Mouse (Mus musculus) neural tube, embryonic 13.5 days (tissue): ENCODE measurements around the gene Rasa1. TPM values are rescaled to one million over a fixed set of nuclear protein-coding genes. Genes with fewer than 3 reads are reported as not detected.

ENCODE experiments used
- ATAC-seq: fragments of 200-750 bp; cut with Nextera tagmentation; 2 replicates; pipeline ENCODE4 v1.8.0; 2017; ENCODE audit warnings: low read depth, mild to moderate bottlenecking, moderate TSS enrichment, moderate library complexity
- H3K27ac ChIP-seq: fragments of 300-500 bp; sonication (generic); replicated peaks from 2 replicates; pipeline ENCODE4 v1.5.1; 2015; ENCODE audit warnings: moderate library complexity, mild to moderate bottlenecking, inconsistent platforms
- H3K27me3 ChIP-seq: fragments of 300-500 bp; sonication (generic); 2 replicates; pipeline ENCODE4 v1.6.1; 2015; ENCODE audit warnings: mild to moderate bottlenecking, inconsistent platforms
- H3K36me3 ChIP-seq: fragments of 300-500 bp; sonication (generic); 2 replicates; pipeline ENCODE4 v1.6.1; 2015; ENCODE audit warnings: mild to moderate bottlenecking, inconsistent platforms
- H3K4me1 ChIP-seq: fragments of 300-500 bp; sonication (generic); replicated peaks from 2 replicates; pipeline ENCODE4 v1.6.1; 2015; ENCODE audit warnings: inconsistent platforms
- H3K4me2 ChIP-seq: fragments of 300-500 bp; sonication (generic); 2 replicates; pipeline ENCODE4 v1.6.1; 2015; ENCODE audit warnings: inconsistent platforms, mild to moderate bottlenecking, moderate library complexity
- H3K4me3 ChIP-seq: fragments of 300-500 bp; sonication (generic); 2 replicates; pipeline ENCODE4 v1.5.1; 2015; ENCODE audit warnings: mild to moderate bottlenecking, inconsistent platforms
- H3K9ac ChIP-seq: fragments of 300-500 bp; sonication (generic); 2 replicates; pipeline ENCODE4 v1.6.1; 2015; ENCODE audit warnings: moderate library complexity, mild to moderate bottlenecking, inconsistent platforms
- H3K9me3 ChIP-seq: fragments of 300-500 bp; sonication (generic); 2 replicates; pipeline ENCODE4 v1.6.1; 2016; ENCODE audit warnings: inconsistent platforms
- WGBS: fragments of 180-500 bp; shearing (Covaris S2); methylation state at CpG from one replicate; pipeline ENCODE4 v1.1.7; 2015; 5-methylcytosine and 5-hydroxymethylcytosine counted together
- polyA plus RNA-seq: library from polyadenylated mRNA; unstranded; fragments of >200 nt; fragmentation: Nextera tagmentation; extraction: Ambion mirVana; gene quantifications from 2 replicates; pipeline ENCODE4 v1.2.1, GENCODE M21; 2015

Gene Rasa1
- 58.7 and 67.1 TPM in 2 replicates for polyA plus RNA-seq

DNA sequence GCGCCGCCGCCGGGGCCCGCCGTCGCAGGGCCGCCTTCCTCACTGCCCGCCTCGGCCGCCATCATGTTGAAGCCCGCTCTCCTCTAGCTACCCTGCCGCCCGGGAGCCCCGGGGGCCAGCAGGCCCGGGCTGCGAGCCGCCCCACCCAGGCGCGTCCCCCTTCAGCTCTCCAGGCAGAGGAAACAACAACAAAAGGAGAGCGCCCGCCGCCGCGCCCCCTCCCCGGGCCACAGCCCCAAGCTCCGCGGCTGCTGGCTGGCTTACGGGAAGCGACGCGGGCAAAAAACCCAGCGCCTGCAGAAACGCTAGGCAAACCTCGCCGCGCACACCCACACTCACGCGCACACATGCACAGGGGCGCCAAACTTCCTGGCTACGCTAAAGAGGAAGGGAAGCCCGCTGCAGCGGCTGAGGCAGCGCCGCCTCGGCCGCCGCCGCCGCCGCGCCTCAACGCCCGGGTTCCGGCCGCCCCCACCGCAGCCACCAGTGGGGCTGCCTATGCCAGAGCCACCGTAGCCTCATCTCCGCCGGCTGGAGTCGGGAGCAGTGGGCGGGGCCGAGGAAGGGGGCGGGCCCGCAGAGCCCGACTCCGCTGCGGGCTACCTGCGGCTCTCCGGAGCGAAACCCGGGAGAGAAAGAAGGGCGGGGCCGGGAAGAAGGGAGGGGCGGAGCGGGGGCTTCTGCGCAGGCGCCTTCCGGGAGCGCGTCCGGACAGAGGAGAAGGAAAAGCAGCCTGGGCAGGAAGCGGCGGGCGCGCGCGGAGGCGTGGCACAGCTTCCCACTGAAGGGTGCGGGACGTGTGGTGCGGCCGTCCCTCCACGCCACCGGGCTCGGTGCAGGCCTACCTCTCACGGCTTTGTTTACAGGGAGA is at the start of gene Rasa1:
Gene Rasa1, minus strand, starts transcription at position 288 of the 871 bp plus-strand sequence.
- no peaks in the 10 kb centered on the region for H3K27me3 ChIP-seq

GRCm38 (mm10) chr13:85311547-85311946 is 22.6 kb upstream of the Rasa1 start:
- no peak overlapping the region for H3K4me3 ChIP-seq
- H3K4me2 ChIP-seq, result no peak overlapping the region
- no peaks in the 10 kb centered on the region for H3K4me1 ChIP-seq
- no peak for ATAC-seq
- H3K9ac ChIP-seq, result no peak overlapping the region
- H3K36me3 ChIP-seq, result no peaks in the 10 kb centered on the region
- H3K27ac ChIP-seq, result no peak overlapping the region
- WGBS, result 79% methylated on average over 2 of the region's 2 CpGs
- H3K9me3 ChIP-seq, result no peaks in the 10 kb centered on the region
- H3K27me3 ChIP-seq, result no peaks in the 10 kb centered on the region

More for the DNA sequence above, at the start of gene Rasa1:
- Histone ChIP-seq H3K4me2 (peak within 1 kb of the TSS; percentile 85), H3K36me3 (no peaks in the 10 kb centered on the region), H3K9ac (peak within 1 kb of the TSS; percentile 98), H3K9me3 (no peaks in the 10 kb centered on the region), H3K4me3 (peak within 1 kb of the TSS; percentile 81), H3K27ac (peak within 1 kb of the TSS; percentile 99), H3K4me1 (peaks cover 16% of the 10 kb centered on the region)
- ATAC-seq, result peak; percentile 99
- WGBS, result under 1% methylated on average over 79 of the region's 97 CpGs

- no peak for ATAC-seq
- Histone ChIP-seq H3K9ac (no peak overlapping the region), H3K27me3 (no peaks in the 10 kb centered on the region), H3K36me3 (no peaks in the 10 kb centered on the region), H3K4me1 (no peaks in the 10 kb centered on the region), H3K4me3 (no peak overlapping the region), H3K9me3 (no peaks in the 10 kb centered on the region), H3K4me2 (no peak overlapping the region), H3K27ac (no peak overlapping the region)
- 48% methylated on average over 5 of the region's 5 CpGs for WGBS
Measured at GRCm38 (mm10) chr13:85310968-85311367, 22.0 kb upstream of the Rasa1 start.

DNA sequence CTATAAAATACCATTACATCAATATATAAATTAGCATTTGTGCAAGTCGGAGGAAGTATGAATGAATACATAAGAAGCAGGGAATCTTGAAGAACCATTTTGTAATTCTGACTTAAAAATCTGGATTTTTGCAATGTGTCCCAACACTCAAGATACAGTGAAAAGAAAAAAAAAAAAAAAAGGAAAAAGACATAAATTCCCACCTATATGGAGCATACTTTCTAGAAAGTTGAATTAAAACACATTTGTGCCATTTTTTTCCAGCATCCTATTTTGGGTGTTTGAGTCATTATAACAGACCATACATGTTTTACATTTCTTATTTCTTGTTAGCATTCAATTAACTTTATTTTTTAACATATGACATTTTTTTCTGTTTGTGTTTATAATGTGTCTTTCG is 21.6 kb upstream of the Rasa1 start:
- no peak for ATAC-seq
- Histone ChIP-seq H3K36me3 (no peaks in the 10 kb centered on the region), H3K27me3 (no peaks in the 10 kb centered on the region), H3K4me3 (no peak overlapping the region), H3K9ac (no peak overlapping the region), H3K4me1 (no peaks in the 10 kb centered on the region), H3K9me3 (no peaks in the 10 kb centered on the region), H3K4me2 (no peak overlapping the region), H3K27ac (no peak overlapping the region)
- 94% methylated on average over 2 of the region's 2 CpGs for WGBS

GRCm38 (mm10) chr13:85306039-85306438 is 17.1 kb upstream of the Rasa1 start:
- no peaks in the 10 kb centered on the region for H3K9me3 ChIP-seq
- no peak overlapping the region for H3K4me2 ChIP-seq
- no peak overlapping the region for H3K27ac ChIP-seq
- H3K36me3 ChIP-seq, result no peaks in the 10 kb centered on the region
- ATAC-seq, result no peak
- no peak overlapping the region for H3K4me3 ChIP-seq
- H3K9ac ChIP-seq, result no peak overlapping the region
- H3K4me1 ChIP-seq, result no peaks in the 10 kb centered on the region
- no peaks in the 10 kb centered on the region for H3K27me3 ChIP-seq

DNA sequence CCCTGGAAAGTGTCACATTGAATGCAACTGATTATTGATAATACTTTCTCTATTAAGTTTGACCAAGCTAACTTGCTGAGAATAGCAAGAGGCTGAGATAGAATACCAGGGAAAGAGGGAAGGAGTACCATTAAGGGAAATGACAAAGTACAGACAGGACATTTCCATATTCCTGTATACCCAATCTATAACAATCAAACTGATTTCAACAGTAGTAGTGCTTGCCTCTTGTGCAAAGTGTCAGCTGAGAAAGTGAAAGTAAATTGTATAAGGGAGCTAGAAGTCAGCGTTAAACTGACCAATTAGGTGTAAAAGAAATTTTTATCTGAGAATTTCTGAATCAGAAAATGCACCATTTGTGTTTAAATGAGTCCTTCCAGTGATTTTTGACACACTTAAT is 1.7 kb upstream of the Rasa1 start:
- ATAC-seq, result no peak
- Histone ChIP-seq H3K4me3 (no peak overlapping the region; the same call in 1 of the 2 replicates), H3K9me3 (no peaks in the 10 kb centered on the region), H3K4me1 (peaks cover 10% of the 10 kb centered on the region), H3K9ac (no peak overlapping the region), H3K36me3 (no peaks in the 10 kb centered on the region), H3K27me3 (no peaks in the 10 kb centered on the region), H3K4me2 (no peak overlapping the region), H3K27ac (no peak overlapping the region)
- WGBS, result 76% methylated on average over 1 of the region's 1 CpGs

DNA sequence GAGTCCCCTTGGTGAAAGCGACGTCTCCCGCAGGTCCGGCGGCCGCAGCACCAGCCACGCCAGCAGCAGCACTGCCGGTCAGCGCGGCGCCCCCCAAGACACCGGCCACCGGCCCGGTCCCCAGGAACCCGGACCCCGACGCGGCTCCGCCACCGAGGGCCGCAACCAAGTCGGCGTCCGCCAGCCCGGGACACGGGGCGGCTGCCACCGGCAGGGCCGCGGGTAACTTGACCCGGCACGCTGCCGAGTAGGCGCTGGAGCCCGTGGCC is 422 bp downstream of the Rasa1 start:
- peak overlapping the region; percentile 98 for H3K9ac ChIP-seq
- no peaks in the 10 kb centered on the region for H3K9me3 ChIP-seq
- H3K4me2 ChIP-seq, result peak overlapping the region; percentile 85
- H3K4me3 ChIP-seq, result peak overlapping the region; percentile 81
- under 1% methylated on average over 33 of the region's 35 CpGs for WGBS
- peaks cover 16% of the 10 kb centered on the region for H3K4me1 ChIP-seq
- no peaks in the 10 kb centered on the region for H3K27me3 ChIP-seq
- H3K36me3 ChIP-seq, result no peaks in the 10 kb centered on the region
- H3K27ac ChIP-seq, result peak overlapping the region; percentile 99
- ATAC-seq, result peak; percentile 6

GRCm38 (mm10) chr13:85287876-85288573 is 905 bp downstream of the Rasa1 start:
- Histone ChIP-seq H3K4me3 (peak overlapping the region; percentile 81), H3K9me3 (no peaks in the 10 kb centered on the region), H3K4me2 (peak overlapping the region; percentile 85), H3K27me3 (no peaks in the 10 kb centered on the region), H3K27ac (peak overlapping the region; percentile 99), H3K9ac (peak overlapping the region; percentile 98), H3K36me3 (no peaks in the 10 kb centered on the region), H3K4me1 (peaks cover 16% of the 10 kb centered on the region)
- no peak; the same call in 1 of the 2 replicates for ATAC-seq
- WGBS, result under 1% methylated on average over 25 of the region's 25 CpGs

- Histone ChIP-seq H3K4me1 (peaks cover 16% of the 10 kb centered on the region), H3K4me3 (no peak overlapping the region), H3K4me2 (no peak overlapping the region), H3K9me3 (no peaks in the 10 kb centered on the region), H3K27me3 (no peaks in the 10 kb centered on the region), H3K36me3 (no peaks in the 10 kb centered on the region), H3K27ac (no peak overlapping the region), H3K9ac (no peak overlapping the region)
- no peak for ATAC-seq
Measured at GRCm38 (mm10) chr13:85282626-85283025, 6.3 kb downstream of the Rasa1 start.

GRCm38 (mm10) chr13:85278951-85279350 is 10.0 kb downstream of the Rasa1 start:
- no peak for ATAC-seq
- no peak overlapping the region for H3K27ac ChIP-seq
- H3K9ac ChIP-seq, result no peak overlapping the region
- no peak overlapping the region for H3K4me3 ChIP-seq
- H3K36me3 ChIP-seq, result no peaks in the 10 kb centered on the region
- no peak overlapping the region for H3K4me2 ChIP-seq
- peaks cover 12% of the 10 kb centered on the region for H3K4me1 ChIP-seq
- H3K9me3 ChIP-seq, result no peaks in the 10 kb centered on the region
- H3K27me3 ChIP-seq, result no peaks in the 10 kb centered on the region

DNA sequence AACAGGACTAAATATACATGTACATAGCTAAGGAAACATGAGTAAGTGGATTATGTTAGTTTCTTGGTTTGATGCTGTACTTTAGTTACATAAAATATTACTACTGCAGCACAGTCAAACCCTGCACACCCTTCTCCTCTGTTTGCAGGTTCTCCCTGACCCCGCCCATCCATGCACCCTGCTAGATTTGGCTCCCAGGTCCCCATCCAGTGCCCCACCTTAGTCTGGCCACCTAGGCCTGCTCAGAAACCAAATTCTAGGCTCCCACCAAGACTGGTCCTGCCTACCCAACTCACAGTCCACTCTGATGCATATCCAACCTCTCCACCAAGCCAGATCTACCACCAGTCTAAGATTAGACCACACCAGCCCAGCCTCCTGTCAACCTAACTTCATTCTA is 14.4 kb downstream of the Rasa1 start:
- Histone ChIP-seq H3K27me3 (no peaks in the 10 kb centered on the region), H3K36me3 (no peaks in the 10 kb centered on the region), H3K27ac (no peak overlapping the region), H3K4me1 (peaks cover 12% of the 10 kb centered on the region), H3K4me3 (no peak overlapping the region), H3K9ac (no peak overlapping the region), H3K9me3 (no peaks in the 10 kb centered on the region), H3K4me2 (no peak overlapping the region)
- ATAC-seq, result 0 out of 2 replicates have a peak, but pooled peaks have one; percentile 16
- 90% methylated on average over 1 of the region's 1 CpGs for WGBS

- Histone ChIP-seq H3K9ac (no peak overlapping the region), H3K4me2 (no peak overlapping the region), H3K27ac (no peak overlapping the region), H3K9me3 (no peaks in the 10 kb centered on the region), H3K27me3 (no peaks in the 10 kb centered on the region), H3K4me1 (peaks cover 12% of the 10 kb centered on the region), H3K36me3 (no peaks in the 10 kb centered on the region), H3K4me3 (no peak overlapping the region)
- 0 out of 2 replicates have a peak, but pooled peaks have one; percentile 62 for ATAC-seq
Measured at GRCm38 (mm10) chr13:85273788-85274187, 15.1 kb downstream of the Rasa1 start.
